Mouse (Mus musculus): ENCODE data around the gene Kitl.

Kitl gene

GRCm38 (mm10) chr10:100127837-100128743 lies 112.7 kb downstream of the Kitl start:
- no peak for DNase-seq

DNA sequence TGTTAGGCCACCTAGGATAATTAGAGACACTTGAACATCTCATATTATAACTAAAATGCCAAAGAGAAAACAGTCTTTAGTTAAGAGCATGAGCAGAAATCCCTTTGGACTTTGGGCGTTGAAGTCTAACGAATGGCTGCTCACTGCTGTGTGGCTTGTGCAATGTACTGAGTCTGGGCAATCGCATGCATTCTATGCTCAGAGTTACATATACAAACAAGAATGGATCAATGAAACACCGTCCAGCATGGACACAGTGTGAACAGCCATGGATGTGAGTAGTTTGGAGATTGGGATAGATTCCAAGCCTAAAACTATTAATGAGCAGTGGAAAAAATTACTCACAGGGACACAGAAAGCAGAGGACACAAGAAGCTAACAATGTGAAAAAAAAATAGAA lies 116.2 kb downstream of the Kitl start:
- no peak for DNase-seq

- DNase-seq, result no peak
Measured at GRCm38 (mm10) chr10:100132304-100132703, 116.9 kb downstream of the Kitl start.

DNA sequence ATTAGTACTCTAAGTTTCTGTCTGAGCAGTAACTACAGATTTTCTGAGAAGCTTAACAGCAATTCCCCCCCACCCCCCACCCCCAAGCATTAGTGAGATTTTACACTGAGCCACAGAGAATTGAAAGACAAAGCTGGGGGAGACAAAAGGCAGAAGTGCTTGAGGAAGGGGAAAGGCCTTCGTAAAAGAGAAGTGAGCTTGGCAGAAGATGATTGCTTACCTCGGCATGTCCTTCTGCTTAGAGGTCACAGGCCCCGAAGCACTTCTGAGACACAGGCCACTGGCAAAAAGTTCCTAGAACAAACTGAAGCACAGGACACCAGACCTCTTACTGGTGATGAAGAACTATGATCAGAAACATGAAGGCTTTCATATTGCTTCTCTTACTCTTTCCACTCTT lies 123.1 kb downstream of the Kitl start:
- no peak for DNase-seq

DNA sequence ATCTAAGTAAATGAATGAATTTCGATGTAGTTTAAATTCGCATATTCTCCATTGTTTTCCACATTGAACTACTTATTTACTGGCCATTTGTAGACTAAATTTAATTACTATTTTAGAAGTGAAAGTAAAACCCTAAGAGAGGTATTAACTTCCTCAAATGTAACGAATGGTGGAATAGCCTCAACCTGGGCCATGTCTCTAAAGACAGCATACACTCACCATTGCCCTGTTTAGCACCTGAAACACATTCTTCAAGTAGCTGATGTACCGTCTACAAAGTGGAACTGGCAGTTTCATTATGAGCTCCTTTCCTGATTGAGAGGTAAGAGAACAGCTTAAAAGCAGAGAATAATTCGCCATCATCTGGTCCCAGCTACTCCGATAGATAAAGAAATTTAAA lies 132.7 kb downstream of the Kitl start:
- no peak for DNase-seq

All from kidney, adult 9 months (tissue).